Mouse (Mus musculus) hindbrain, embryonic 15.5 days (tissue): ENCODE results near the gene Prlr. TPM values are rescaled to one million over a fixed set of nuclear protein-coding genes. Genes with fewer than 3 reads are reported as not detected.

Experiments used
- ATAC-seq: fragments of 200-750 bp; cut with Nextera tagmentation; 2 replicates; pipeline ENCODE4 v1.8.0; 2017; ENCODE audit warnings: low read depth, moderate number of reproducible peaks, moderate TSS enrichment; ENCODE audit not compliant: low FRiP score
- H3K27ac ChIP-seq: fragments of 300-500 bp; sonication (generic); replicated peaks from 2 replicates; pipeline ENCODE4 v1.5.1; 2015; ENCODE audit warnings: mild to moderate bottlenecking, inconsistent platforms
- H3K27me3 ChIP-seq: fragments of 300-500 bp; sonication (generic); 2 replicates; pipeline ENCODE4 v1.6.1; 2015; ENCODE audit warnings: control low read depth, inconsistent platforms
- H3K36me3 ChIP-seq: fragments of 300-500 bp; sonication (generic); 2 replicates; pipeline ENCODE4 v1.6.1; 2015; ENCODE audit warnings: control low read depth, inconsistent platforms
- H3K4me1 ChIP-seq: fragments of 300-500 bp; sonication (generic); replicated peaks from 2 replicates; pipeline ENCODE4 v1.6.1; 2015; ENCODE audit warnings: control low read depth, inconsistent platforms
- H3K4me2 ChIP-seq: fragments of 300-500 bp; sonication (generic); 2 replicates; pipeline ENCODE4 v1.6.1; 2015; ENCODE audit warnings: moderate library complexity, mild to moderate bottlenecking, inconsistent platforms
- H3K4me3 ChIP-seq: fragments of 300-500 bp; sonication (generic); 2 replicates; pipeline ENCODE4 v1.5.1; 2015; ENCODE audit warnings: mild to moderate bottlenecking, inconsistent platforms
- H3K9ac ChIP-seq: fragments of 300-500 bp; sonication (generic); 2 replicates; pipeline ENCODE4 v1.6.1; 2015; ENCODE audit warnings: inconsistent platforms
- H3K9me3 ChIP-seq: fragments of 300-500 bp; sonication (generic); 2 replicates; pipeline ENCODE4 v1.6.1; 2016; ENCODE audit warnings: control low read depth, inconsistent platforms
- WGBS: fragments of 180-500 bp; shearing (Covaris S2); methylation state at CpG from one replicate; pipeline ENCODE4 v1.1.7; 2015; 5-methylcytosine and 5-hydroxymethylcytosine counted together
- polyA plus RNA-seq: library from polyadenylated mRNA; unstranded; fragments of >200 nt; fragmentation: Nextera tagmentation; extraction: Ambion mirVana; gene quantifications from 2 replicates; pipeline ENCODE4 v1.2.1, GENCODE M21; 2015

Gene Prlr
- polyA plus RNA-seq: 1.2 and 1.8 TPM in 2 replicates

DNA sequence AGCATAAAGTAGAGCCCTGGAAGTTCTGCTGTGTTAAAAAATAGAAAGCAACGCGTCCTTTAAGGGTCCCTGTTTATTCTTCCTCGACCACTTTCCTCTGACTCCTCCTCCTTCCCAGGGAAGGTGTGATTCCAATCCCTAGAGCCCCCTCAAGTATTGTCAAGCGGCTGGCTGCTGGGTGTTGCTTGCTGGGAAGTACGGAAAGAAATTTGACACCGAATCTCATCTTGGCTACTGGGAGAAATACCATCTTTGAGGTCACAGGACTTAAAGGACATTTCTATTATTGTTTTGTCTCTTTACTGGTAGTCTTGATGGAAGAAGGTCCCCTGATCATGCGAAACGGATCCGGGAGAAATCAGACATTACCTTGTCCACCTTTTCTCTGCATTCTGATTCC, at the start of gene Prlr:
Gene Prlr, plus strand, starts transcription at position 156 of the 400 bp plus-strand sequence.
- WGBS: 6% methylated on average over 9 of the region's 9 CpGs
- Histone ChIP-seq H3K27me3 (peaks cover 7% of the 10 kb centered on the region; the same call in 1 of the 2 replicates), H3K4me3 (peak within 1 kb of the TSS; percentile 46), H3K36me3 (no peaks in the 10 kb centered on the region), H3K4me2 (peak within 1 kb of the TSS; percentile 88), H3K27ac (no peak within 1 kb of the TSS), H3K9ac (peak within 1 kb of the TSS; percentile 43), H3K9me3 (no peaks in the 10 kb centered on the region), H3K4me1 (peaks cover 12% of the 10 kb centered on the region)
- no peak for ATAC-seq

DNA sequence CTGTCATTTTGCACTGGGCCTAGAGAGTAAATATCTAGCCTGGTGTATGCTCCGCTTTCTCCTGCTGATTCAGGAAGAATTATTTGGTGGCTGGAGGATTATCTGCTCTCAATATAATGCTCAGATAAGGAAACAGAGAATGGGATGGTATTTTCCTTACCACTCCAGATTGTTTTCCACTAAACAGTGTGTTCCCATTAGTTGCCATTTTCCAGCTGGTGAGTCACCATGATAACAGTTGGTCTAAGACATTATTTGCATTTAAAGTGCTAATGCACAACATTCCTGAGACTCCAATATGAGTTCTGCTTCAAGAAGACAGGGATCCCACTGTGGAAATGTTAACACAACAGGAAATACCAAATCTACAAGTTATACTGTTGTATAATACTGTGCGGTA, 43.3 kb upstream of the Prlr start:
- Histone ChIP-seq H3K4me1 (no peaks in the 10 kb centered on the region), H3K9me3 (no peaks in the 10 kb centered on the region), H3K9ac (no peak overlapping the region), H3K27me3 (no peaks in the 10 kb centered on the region), H3K36me3 (no peaks in the 10 kb centered on the region), H3K27ac (no peak overlapping the region), H3K4me3 (no peak overlapping the region), H3K4me2 (no peak overlapping the region)
- ATAC-seq: no peak
- 85% methylated on average over 2 of the region's 2 CpGs for WGBS

DNA sequence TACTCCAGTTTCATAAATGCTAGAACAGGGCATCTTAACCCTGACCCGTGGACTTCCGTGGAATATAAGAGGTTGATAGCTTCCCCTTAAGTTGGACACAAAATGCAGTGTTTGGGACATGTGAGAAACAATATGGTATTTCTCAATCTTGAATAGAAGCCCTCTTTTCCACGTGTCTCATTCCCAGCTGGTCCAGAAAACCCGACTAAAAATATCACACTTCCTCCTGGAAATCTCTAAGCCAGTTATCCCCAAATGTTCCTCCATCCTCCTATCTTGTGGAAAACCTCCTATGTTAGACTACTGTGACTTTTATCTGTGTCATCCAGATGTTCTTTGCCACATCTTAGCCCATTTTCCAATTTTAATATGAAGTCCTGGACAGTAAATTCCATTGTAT, 42.1 kb upstream of the Prlr start:
- Histone ChIP-seq H3K27me3 (no peaks in the 10 kb centered on the region), H3K9me3 (no peaks in the 10 kb centered on the region), H3K4me1 (no peaks in the 10 kb centered on the region), H3K9ac (no peak overlapping the region), H3K36me3 (no peaks in the 10 kb centered on the region), H3K4me2 (no peak overlapping the region), H3K27ac (no peak overlapping the region), H3K4me3 (no peak overlapping the region)
- ATAC-seq: no peak
- 84% methylated on average over 4 of the region's 4 CpGs for WGBS

DNA sequence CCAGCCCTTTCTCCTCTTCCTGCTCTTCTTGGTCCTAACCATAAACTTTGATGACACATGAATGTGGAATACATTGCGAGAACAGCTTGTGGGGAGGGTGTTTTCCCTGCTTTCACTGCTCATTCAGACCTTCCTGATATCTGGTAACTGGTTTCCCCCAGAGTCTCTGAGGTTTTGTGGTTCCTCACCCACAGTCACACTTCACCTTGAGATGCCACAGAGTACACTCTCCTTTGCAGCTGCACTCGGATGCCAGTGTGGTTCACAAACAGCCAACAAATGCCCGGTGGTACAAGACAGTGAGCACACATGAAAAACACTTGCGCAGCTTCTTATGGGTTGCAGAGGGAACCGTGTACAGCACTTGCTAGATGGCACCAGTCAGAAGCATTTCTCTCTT, 32.5 kb upstream of the Prlr start:
- H3K9ac ChIP-seq: no peak overlapping the region
- no peak overlapping the region for H3K27ac ChIP-seq
- 92% methylated on average over 5 of the region's 5 CpGs for WGBS
- H3K27me3 ChIP-seq: no peaks in the 10 kb centered on the region
- H3K9me3 ChIP-seq: no peaks in the 10 kb centered on the region
- no peak overlapping the region for H3K4me3 ChIP-seq
- H3K4me2 ChIP-seq: no peak overlapping the region
- H3K4me1 ChIP-seq: no peaks in the 10 kb centered on the region
- no peaks in the 10 kb centered on the region for H3K36me3 ChIP-seq
- ATAC-seq: no peak

DNA sequence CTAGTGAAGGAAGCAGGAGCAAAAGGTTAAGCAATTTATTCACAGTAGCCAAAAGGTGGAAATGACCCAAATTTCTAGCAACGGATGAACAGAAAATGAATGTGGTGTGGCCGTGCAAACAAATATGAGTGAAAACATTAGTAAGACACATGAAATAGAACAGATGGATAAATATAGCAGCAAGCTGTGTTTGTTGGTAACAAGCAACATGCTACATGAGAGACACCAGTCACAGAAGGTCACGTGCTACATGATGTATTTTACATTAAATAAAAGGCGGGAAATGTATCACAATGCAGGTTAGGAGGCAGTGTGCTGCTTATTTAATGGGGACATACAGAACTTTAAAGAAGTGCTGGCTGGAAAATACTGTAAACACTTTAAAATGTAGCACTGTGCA, 28.8 kb upstream of the Prlr start:
- no peak for ATAC-seq
- Histone ChIP-seq H3K4me3 (no peak overlapping the region), H3K27ac (no peak overlapping the region), H3K9ac (no peak overlapping the region), H3K4me1 (no peaks in the 10 kb centered on the region), H3K4me2 (no peak overlapping the region), H3K36me3 (no peaks in the 10 kb centered on the region), H3K9me3 (no peaks in the 10 kb centered on the region), H3K27me3 (no peaks in the 10 kb centered on the region)
- 86% methylated on average over 4 of the region's 4 CpGs for WGBS

DNA sequence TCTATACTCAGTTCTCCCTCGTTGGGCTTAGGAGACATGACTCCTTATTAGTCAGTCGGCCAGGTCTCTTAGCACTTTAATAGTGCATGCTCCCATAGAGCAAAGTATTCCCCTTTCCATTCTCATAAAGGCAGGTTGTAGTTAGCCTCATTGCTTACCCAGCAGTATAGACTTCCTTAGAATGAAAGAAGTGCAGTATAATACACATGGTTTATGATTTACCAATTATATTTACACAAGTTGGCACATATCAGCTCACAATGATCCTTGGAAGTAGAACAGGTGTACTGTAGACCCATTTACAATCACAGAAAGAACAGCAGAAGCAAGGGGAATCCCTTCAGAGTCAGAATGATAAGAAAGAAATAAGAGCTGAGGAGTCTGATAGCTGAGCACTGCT, 16.4 kb upstream of the Prlr start:
- H3K9me3 ChIP-seq: no peaks in the 10 kb centered on the region
- H3K9ac ChIP-seq: no peak overlapping the region
- no peaks in the 10 kb centered on the region for H3K27me3 ChIP-seq
- H3K36me3 ChIP-seq: no peaks in the 10 kb centered on the region
- 90% methylated on average over 2 of the region's 2 CpGs for WGBS
- no peak overlapping the region for H3K4me2 ChIP-seq
- no peak overlapping the region for H3K4me3 ChIP-seq
- no peak overlapping the region for H3K27ac ChIP-seq
- no peak for ATAC-seq
- no peaks in the 10 kb centered on the region for H3K4me1 ChIP-seq

DNA sequence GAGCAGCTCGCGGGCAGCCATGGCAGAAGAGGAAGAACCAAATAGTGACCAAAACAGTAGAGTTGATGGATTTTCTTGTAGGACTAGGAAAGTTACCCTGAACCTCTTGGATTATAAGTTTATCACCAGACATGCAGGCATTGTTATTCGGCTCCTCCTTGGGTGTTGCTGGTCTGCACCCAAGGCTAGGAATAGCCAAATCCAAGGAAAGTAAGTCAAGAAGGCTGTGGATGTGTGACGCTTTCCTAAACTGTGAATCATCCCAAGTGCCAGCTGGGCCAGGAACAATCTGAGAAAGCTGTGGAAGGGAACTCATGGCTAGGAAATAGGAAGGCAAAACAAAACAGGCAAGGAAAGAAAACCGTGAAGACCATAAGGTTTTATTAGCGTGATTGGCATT, 2.0 kb upstream of the Prlr start:
- Histone ChIP-seq H3K9ac (no peak overlapping the region), H3K27ac (no peak overlapping the region), H3K4me3 (no peak overlapping the region), H3K9me3 (no peaks in the 10 kb centered on the region), H3K27me3 (peaks cover 7% of the 10 kb centered on the region; the same call in 1 of the 2 replicates), H3K4me1 (peaks cover 12% of the 10 kb centered on the region), H3K4me2 (no peak overlapping the region), H3K36me3 (no peaks in the 10 kb centered on the region)
- WGBS: 93% methylated on average over 6 of the region's 6 CpGs
- no peak for ATAC-seq

DNA sequence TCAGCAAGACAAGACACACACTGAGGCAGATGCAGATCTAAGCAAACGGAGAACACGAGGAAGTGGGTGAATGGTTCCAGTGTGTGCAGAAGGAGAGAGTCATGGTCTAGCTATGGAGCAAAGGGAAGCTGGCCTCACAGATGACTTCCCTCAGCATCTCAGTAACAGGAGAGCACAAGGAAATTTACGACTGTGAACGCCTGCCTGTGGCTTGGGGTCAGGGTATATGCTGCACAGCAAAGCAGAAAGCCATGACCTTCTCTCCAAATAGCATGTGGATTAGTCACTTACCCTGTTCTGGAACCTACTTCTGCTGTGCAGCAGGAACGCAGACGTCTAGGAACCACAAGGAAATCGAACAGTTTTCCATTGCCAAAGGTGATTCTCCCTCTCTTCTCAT, 1.4 kb upstream of the Prlr start:
- no peak overlapping the region for H3K27ac ChIP-seq
- WGBS: 82% methylated on average over 7 of the region's 7 CpGs
- ATAC-seq: no peak
- no peaks in the 10 kb centered on the region for H3K36me3 ChIP-seq
- H3K4me3 ChIP-seq: no peak overlapping the region
- no peak overlapping the region for H3K4me2 ChIP-seq
- peaks cover 7% of the 10 kb centered on the region; the same call in 1 of the 2 replicates for H3K27me3 ChIP-seq
- H3K4me1 ChIP-seq: peaks cover 12% of the 10 kb centered on the region
- H3K9me3 ChIP-seq: no peaks in the 10 kb centered on the region
- H3K9ac ChIP-seq: no peak overlapping the region

DNA sequence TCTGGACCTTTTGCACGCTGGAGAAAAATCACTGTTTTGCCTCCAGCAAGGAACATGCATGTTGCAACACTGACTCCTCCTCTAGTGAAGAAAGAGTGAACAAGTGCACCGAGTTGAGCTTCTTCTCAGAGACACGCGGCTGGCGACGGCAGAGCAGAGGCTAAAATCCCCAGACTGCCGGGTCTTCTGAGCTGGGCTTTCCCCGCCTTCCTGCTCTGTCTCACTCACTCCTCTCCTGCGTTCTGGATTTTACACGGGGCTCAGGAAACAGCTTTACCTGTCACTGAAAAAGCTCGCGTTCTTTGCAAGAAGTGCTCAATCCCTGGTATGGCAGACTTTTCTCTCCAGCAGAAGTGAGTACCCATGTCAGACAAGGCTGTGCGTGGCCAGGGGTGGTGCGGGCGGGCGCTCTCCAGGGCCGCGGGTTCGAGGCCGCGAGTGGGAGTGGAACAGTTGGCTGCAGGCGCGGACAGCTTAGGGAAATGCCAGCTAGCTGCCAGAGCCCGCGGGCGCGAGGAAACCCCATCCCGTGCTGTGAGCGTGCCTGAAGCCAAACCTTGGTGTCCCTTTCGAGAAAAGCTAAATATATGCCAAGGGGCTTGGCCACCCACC, 587 bp downstream of the Prlr start:
- H3K9me3 ChIP-seq: no peaks in the 10 kb centered on the region
- WGBS: 1% methylated on average over 30 of the region's 30 CpGs
- H3K9ac ChIP-seq: peak overlapping the region; percentile 43
- peak overlapping the region; percentile 46 for H3K4me3 ChIP-seq
- no peak overlapping the region for H3K27ac ChIP-seq
- peaks cover 12% of the 10 kb centered on the region for H3K4me1 ChIP-seq
- ATAC-seq: peak; percentile 83
- H3K4me2 ChIP-seq: peak overlapping the region; percentile 88
- peaks cover 7% of the 10 kb centered on the region; the same call in 1 of the 2 replicates for H3K27me3 ChIP-seq
- H3K36me3 ChIP-seq: no peaks in the 10 kb centered on the region

DNA sequence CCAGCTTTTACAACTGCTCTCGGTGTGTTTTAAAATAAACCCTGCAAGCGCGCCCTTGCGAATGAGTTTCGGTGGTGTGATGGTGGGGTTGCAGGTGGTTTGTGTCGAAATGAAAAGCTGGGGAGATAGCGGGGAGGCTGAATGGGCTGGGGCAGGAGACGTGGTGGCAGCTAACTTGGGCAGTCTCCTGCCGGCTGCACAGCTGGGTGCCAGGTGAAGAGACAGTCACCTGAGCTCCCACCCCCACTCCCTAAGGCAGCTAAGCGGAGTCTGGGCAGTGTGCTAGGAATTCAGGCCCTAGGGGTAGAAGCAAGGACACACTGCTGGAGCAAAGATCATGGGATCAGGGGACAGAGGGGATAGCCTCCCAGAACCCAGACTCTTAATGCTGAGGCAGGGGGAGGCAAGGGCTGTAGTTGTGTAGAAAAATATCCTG, 1.1 kb downstream of the Prlr start:
- Histone ChIP-seq H3K27me3 (peaks cover 7% of the 10 kb centered on the region; the same call in 1 of the 2 replicates), H3K4me1 (peaks cover 12% of the 10 kb centered on the region), H3K36me3 (no peaks in the 10 kb centered on the region), H3K4me3 (peak overlapping the region; percentile 46), H3K27ac (no peak overlapping the region), H3K9ac (peak overlapping the region; percentile 43), H3K4me2 (peak overlapping the region; percentile 88), H3K9me3 (no peaks in the 10 kb centered on the region)
- 6% methylated on average over 10 of the region's 10 CpGs for WGBS
- peak; percentile 72 for ATAC-seq

DNA sequence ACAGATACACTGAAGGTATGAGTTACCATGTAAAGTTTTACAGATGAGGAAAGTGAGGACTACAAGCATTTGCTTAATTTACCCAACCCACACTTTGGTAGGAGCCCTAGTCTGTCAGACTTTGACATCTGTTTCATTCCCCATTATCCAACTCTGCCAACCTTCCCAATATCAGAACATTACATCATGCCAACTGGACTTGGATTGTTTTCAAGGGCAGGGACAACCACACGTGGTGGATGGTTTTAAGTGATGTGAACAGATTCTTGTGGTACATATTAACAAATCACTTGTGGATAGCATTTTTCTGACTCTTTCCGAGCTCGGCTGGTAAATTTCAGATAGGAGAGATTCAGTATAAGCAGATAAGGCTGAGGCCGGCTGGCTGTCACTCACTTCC, 3.7 kb downstream of the Prlr start:
- no peak overlapping the region for H3K9ac ChIP-seq
- ATAC-seq: no peak
- no peak overlapping the region for H3K4me3 ChIP-seq
- no peaks in the 10 kb centered on the region for H3K36me3 ChIP-seq
- WGBS: 87% methylated on average over 4 of the region's 4 CpGs
- no peaks in the 10 kb centered on the region for H3K9me3 ChIP-seq
- peaks cover 12% of the 10 kb centered on the region for H3K4me1 ChIP-seq
- no peak overlapping the region for H3K4me2 ChIP-seq
- no peak overlapping the region for H3K27ac ChIP-seq
- peaks cover 7% of the 10 kb centered on the region; the same call in 1 of the 2 replicates for H3K27me3 ChIP-seq

DNA sequence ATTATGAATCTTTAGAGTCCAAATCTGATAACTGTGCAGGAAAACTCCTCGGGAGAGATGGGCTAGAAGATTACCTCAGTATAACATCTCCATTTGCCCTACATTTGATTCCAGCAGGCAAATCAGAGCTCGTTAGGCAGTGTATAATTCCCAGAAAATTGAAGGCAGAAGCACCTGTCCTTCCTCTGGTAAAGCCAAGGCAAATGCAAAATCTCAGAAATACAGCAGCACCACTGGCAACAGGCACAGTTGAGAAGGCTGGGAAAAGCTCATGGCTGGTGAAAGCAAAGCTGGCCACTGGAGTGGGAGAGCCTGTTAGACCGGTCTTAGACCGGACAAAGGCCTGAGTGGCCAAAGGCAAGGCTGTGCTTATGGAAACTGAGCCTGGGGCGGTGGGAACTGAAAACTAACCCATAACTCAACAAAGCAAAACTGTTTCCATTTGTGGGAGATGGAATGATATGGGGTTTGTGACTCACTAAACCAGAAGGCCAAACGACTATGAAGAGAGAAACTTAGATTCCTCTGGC, 15.1 kb downstream of the Prlr start:
- no peak overlapping the region for H3K4me2 ChIP-seq
- no peak for ATAC-seq
- H3K9ac ChIP-seq: no peak overlapping the region
- no peaks in the 10 kb centered on the region for H3K27me3 ChIP-seq
- 83% methylated on average over 6 of the region's 6 CpGs for WGBS
- no peaks in the 10 kb centered on the region for H3K4me1 ChIP-seq
- H3K4me3 ChIP-seq: no peak overlapping the region
- no peak overlapping the region for H3K27ac ChIP-seq
- H3K9me3 ChIP-seq: no peaks in the 10 kb centered on the region
- H3K36me3 ChIP-seq: no peaks in the 10 kb centered on the region

DNA sequence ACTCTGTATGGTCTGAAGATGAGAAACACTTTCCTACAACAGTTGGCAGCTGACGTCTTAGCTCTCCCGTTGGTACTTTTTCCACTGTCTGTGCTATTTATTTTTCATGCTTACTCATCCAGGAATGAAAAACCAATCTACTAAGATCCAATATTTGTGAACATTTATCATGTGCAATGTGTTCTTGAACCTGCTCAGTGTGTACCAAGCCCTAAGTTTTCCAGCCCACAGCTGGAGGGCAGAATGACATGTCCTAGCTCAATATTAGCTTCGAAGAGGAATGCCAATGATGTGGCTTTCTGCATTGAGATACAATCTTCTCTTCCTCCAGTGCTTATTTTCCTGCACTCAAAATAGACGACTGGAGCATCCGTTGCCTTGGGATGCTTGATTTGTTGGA, 24.0 kb downstream of the Prlr start:
- 88% methylated on average over 5 of the region's 5 CpGs for WGBS
- Histone ChIP-seq H3K4me2 (no peak overlapping the region), H3K9me3 (no peaks in the 10 kb centered on the region), H3K4me1 (no peaks in the 10 kb centered on the region), H3K4me3 (no peak overlapping the region), H3K36me3 (no peaks in the 10 kb centered on the region), H3K9ac (no peak overlapping the region), H3K27me3 (no peaks in the 10 kb centered on the region), H3K27ac (no peak overlapping the region)
- no peak for ATAC-seq
